Mouse (Mus musculus) T-cell, adult 66 days (primary cell): ENCODE data around the gene Mindy4. TPM values are rescaled to one million over a fixed set of nuclear protein-coding genes. Genes with fewer than 3 reads are reported as not detected.

Source experiments
- total RNA-seq, 2 experiments: library from RNA; stranded (reverse); gene quantifications; 3 replicates in 1 of 2; 4 replicates in 1 of 2; pipeline ENCODE4 v1.2.4; 2023

Mindy4 gene
- not detected for total RNA-seq

DNA sequence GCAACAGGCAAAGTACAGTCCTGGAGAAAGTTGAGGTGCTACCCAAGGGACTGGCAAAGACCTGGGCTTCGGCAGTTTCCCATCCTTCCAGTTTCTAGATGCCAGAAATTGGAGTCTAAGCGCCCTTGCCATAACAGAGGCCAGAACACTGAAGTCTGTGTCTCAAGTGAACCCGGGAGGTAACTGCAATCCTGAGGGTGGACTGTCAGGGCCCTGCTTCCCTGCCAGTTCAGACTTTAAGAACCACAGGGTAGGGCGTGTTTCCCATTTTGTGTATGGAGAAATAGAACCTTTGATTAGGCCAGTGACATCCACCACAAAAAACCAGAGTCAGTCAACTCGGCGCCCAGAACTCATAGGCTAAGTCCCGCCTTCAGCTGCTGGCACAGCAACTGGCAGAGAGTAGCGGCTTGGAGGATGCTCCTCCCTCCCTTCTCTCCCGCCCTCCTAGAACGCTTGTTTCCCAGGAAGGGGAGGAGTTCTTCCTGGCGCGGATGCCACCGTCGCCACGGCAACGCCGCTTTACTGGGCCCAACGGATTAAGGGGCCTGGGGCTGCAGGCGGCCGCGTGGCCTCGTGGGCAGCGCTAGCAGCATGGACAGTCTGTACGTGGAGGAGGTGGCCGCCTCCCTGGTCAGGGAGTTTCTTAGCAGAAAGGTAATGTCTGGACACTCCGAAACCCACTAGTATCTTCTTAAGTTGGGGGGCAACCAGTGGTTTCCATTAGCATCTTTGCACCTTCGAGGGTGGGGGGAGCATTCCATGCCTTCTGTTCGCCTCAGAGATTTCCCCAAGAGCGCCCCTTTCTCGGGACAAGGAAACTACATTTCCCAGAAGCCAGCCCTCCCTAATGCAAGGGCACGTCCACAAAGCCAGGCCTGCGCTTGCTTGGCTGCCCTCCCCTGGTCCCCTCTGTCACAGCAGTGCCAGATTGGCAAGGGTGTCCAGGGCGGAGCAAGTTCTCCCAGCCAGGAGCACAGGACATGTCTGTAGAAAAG lies at the start of gene Mindy4:
TSS of gene Mindy4 (plus strand) at position 471 of the 998 bp plus-strand sequence.

DNA sequence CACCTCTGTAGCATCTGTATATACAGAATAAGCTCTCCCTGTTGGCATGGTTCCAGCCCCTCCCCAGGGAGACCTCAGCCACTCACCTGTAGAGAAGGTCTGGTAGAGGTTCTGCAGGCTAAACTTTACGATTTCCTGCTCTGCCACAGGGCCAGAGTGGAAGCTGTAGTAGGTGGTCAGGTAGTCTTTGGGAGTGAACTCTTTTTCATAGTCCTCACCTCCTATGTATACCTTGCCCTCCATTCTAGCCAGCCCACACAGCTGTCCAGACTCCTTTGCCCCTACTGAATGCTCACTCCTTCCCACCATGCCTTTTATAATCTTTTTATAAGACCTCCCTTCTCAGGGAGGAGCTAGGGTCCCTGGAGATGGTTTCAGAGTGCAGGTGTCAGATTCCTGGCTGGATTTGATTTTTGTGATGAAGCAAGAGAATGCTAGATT lies 28.4 kb upstream of the Mindy4 start, which contains the start of gene Inmt:
TSS of gene Inmt (minus strand) at position 303 of the 441 bp plus-strand sequence.

DNA sequence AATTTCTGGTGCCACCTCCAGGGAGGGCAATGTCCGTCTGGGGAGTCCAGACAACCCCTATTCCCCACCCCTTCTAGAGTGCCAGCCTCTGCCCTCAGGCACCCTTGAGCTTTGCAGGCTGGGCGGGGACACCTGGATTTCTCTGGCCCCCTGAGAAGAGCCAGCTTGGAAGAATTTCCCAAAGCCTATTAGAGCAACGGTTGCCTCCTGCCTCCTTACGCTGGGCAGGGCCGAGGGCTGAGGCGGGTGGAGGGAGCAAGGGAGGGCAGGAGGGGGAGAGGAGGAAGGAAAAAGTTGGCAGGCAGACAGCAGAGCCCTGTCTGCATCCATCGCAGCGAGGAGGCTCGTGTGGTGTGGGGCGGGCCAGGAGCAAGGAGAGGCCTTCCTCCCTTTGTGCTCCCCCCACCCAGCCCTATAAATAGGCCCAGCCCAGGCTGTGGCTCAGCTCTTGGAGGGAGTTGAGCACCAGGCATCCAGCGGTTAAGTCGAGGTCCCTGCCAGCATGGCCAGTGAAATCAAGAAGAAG lies 132.9 kb downstream of the Mindy4 start, which contains the start of gene Aqp1:
TSS of gene Aqp1 (plus strand) at position 444 of the 526 bp plus-strand sequence.

Other genes starting within 250 kb of the Mindy4 start
- gene Nod1, start 230.8 kb upstream of the Mindy4 start, total RNA-seq = 10 to 100 TPM; 29.1 to 38.0 TPM
- 10 to 100 TPM; 19.8 to 20.5 TPM for gene Ggct, start 210.4 kb upstream of the Mindy4 start, total RNA-seq
- gene Gars, start 165.4 kb upstream of the Mindy4 start, total RNA-seq = 10 to 100 TPM; 87.4 to 94.6 TPM
- not detected for gene Crhr2, start 70.4 kb upstream of the Mindy4 start, total RNA-seq
- not detected for gene Inmt, start 28.3 kb upstream of the Mindy4 start, total RNA-seq
- gene Aqp1, start 133.0 kb downstream of the Mindy4 start, total RNA-seq = 1 to 10 TPM; 2.9 to 5.7 TPM
- not detected for gene Ghrhr, start 172.9 kb downstream of the Mindy4 start, total RNA-seq
- gene Adcyap1r1, start 248.6 kb downstream of the Mindy4 start, total RNA-seq = not detected